Mouse (Mus musculus) testis, adult 2 months (tissue): ENCODE results near the gene Poc1b.

Experiments used
- CTCF ChIP-seq: fragments of 200-500 bp; IDR thresholded peaks from 2 replicates; pipeline ENCODE4 v1.5.1; 2012; ENCODE audit warnings: low read depth, mild to moderate bottlenecking, inconsistent platforms, low read length, moderate library complexity; ENCODE audit not compliant: control insufficient read depth, insufficient read depth, insufficient replicate concordance
- POLR2A ChIP-seq: fragments of 200-500 bp; IDR thresholded peaks from 2 replicates; pipeline ENCODE4 v1.6.1; 2012; ENCODE audit warnings: low read depth, mild to moderate bottlenecking, inconsistent platforms, low read length, moderate library complexity; ENCODE audit not compliant: control insufficient read depth

DNA sequence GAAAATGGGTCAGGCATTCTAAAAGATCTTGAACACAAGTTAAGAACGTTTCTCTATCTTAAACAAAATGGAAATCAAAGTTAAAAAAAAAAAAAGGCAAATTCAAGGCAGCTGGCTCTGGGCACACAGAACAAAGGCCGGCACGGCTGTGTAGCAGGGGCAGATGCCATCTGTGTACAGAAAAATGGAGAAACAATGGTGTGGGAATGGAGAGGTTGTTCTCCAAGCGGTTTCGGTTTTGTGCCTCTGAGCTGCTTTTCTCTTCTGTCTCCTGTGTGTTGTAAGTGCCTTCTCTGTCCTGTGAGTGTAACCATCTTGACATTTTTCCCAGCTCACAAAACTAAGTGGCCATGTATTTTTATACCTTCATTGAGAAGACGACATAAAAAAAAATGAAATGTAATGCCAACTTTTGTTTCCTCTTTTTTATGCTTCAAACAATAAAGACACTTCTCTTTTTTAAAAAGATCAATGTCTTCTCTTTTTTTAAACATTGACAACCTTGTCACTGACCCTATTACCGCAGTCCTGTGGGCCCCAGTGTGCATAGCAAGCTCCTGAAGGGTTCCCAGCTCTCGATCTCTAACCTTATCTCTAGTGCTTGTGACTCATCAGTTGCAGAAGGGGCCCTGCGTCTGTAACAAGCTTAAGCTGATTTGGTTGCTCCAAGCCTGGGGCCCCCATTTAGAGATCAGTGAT is 90.9 kb downstream of the Poc1b start:
- TF ChIP-seq CTCF (no peak), POLR2A (no peak)
